Mouse (Mus musculus) left cerebral cortex, postnatal 36 days (tissue): ENCODE measurements at regions not wholly inside any gene's neighbourhood (a gene's known extent, or its start where the extent isn't known, plus 50 kb on each side); places are given as distances from the start of the nearest gene placed in this dataset.

Source experiments
- DNase-seq, 2 experiments: peaks; one replicate each; pipeline ENCODE4 v3.0.0; 2021 to 2022; ENCODE audit warnings: low spot score in 2 of 2, mixed read lengths in 1 of 2
- intact Hi-C: fragments of 180-260 bp; cut with DNase I; formaldehyde crosslinking; loops from one replicate; pipeline ENCODE4 v1.15.1; 2025

DNA sequence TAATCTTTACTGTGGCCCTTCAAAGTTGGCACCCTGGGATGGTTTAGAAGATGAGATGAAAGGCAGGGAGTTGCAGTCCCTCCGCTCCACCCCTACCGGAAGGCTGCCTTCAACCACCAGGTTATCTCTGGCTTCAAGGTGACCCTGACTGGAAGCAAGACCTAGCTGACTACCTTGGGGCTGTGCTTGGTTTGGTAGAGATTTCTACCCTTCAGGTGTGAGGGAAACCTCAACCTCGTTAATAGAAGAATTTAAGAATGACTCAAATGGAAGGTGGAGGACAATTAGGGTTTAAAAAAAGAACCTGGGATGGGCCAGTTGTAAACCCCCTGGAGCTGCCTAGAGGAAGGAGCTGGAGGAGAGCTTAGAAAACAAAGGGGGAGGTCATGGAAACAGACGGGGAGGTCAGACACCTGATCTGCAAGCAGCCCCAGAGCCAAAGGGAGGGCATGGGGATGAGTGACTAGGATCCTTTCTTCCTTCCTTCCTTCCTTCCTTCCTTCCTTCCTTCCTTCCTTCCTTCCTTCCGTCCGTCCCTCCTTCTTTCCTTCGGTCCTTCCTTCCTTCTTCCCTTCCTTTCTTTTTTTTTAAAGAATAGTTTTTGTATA, 111.1 kb downstream of the Sox2 start:
- intact Hi-C loops = no loop called here
- no peak for DNase-seq

DNA sequence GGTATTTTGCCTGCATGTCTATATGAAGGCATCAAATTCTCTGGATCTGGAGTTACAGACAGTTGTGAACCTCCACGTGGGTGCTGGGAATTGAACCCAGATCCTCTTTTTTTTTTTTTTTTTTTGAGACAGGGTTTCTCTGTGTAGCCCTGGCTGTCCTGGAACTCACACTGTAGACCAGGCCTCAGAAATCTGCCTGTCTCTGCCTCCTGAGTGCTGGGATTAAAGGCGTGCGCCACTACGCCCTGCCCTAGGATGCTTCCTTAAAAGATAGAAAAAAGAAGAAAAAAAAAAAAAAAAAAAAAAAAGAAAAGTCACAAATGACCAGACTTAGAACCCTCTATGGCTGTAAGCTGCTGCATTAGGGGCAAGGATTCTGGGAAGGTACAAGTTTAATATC, 111.6 kb downstream of the Sox2 start:
- intact Hi-C loops = no loop called here
- DNase-seq = no peak

DNA sequence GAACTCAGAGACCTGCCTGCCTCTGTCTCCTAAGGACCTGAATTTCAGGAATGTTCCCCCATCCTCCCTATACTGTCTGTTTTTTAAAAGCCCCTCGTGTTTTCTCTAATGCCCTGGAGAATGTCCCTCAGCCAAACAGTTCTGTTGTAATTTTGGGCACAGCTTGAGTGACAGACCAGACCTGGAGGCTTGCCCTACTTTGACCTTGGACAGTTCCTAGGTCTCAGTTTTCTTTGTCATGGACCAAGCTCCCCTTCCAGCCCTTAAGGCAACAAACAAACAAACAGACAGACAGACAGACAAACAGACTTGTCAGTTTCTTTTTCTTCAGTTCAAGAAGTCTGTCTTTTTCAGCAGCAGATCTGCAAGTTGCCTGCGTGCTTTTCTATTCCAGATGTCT, 114.4 kb downstream of the Sox2 start:
- DNase-seq = no peak
- intact Hi-C loops = no loop called here

DNA sequence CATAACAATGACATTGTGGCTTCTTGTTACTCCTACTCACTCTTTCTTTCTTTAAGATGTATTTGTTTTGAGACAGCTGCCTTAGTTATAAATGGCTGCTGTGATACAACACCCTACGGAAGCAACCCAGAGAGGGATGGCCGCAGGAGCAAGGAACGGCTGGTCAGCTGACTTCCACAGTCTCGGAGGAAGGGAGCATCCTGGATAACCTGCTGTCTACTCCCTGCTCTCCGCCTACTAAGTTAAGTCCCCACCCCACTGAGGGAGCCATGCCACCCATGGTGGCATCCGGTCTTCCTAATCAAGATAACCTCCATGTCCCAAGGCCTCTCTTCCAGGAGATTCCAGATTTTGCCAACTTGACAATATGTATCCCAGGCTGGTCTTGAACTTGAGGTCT, 114.9 kb downstream of the Sox2 start:
- intact Hi-C loops = no loop called here
- no peak for DNase-seq

DNA sequence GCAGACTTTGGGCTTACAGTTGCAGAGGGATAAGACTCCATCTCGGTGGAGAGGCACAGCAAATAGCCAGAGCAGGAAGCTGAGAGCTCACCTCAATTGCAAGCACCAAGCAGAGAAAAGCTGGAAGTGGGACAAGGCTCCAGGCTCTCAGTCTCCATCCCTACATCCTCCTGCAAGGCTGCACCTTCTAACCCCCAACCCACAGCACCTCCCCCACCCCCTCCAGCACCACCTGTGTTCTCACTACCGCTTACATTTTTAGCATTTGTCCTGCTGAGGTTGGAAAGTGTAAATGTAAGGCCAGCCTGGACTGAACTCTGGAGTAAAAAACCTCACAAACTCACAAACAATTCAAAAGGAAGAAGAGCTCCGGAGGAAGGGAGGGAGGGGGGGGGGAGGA, 119.6 kb downstream of the Sox2 start:
- intact Hi-C loops = no loop called here
- DNase-seq = no peak

DNA sequence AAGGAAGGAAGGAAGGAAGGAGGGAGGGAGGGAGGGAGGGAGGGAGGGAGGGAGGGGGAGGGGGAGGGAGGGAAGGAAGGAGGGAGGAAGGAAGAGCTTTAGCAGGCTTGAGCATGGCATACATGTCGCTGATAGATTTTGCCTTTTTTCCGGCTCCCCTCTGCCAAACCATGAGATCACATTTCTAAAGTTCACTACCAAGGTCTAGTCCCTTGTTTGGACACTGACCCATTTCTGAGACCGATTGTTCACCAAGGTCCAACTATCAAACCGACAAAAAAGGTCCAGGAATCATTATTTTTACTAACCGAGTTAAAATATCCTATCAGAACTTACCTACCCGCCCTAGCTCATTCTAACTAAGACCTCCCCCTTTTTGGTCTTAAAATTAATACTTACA, 120.1 kb downstream of the Sox2 start:
- intact Hi-C loops = no loop called here
- no peak for DNase-seq

DNA sequence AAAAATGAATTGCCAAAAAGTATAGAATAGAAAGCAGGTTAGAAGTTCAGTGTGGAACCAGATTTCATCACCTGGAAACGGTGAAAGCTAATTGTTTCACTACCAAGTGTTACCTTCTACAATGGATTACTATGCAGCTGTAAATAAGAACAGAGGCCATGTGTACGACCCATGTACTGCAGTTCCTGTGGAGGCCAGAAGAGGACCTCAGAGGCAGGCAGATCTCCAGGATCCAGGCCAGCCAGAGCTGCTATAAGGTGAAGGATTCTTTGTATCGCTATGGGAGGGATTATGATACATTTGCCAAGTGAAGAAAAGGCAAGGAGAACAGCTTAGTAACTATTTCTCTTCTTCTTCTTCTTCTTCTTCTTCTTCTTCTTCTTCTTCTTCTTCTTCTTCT, 121.8 kb downstream of the Sox2 start:
- intact Hi-C loops = no loop called here

DNA sequence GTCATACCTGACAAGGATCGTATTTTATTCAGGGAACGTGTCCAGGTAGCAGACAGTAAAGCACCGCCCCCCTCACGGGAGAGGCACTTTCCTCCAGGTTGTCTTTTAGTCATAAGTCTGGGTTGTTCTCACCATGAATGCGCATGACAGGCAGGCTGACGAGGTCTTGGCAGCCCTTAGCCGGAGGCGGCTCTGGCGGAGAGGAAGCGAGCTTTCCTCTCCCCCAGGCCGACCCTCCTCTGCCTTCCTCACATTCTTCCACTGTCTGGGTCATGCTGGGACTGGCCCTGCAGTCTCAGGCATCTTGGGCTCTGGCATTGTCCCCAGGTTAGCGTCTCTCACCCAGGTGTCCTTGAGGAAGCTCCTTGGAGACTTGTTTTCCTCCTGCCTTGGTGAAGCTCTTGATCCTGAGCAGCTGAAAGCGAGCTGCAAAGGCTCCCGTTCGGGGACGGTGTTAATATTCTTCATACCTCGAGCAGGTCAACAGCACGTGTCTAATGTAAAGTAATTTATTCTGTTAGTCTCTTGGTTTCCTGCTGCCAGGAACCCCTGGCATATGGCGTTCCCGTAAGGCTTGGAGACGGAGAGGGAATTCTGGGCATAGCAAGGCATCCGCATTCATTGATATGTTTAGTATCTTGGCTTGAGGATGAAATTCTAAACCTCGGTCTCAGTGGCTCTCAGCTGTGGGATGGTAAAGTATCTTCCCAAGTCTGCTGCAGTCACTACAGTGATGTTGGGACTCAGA, 123.6 kb downstream of the Sox2 start:
- DNase-seq = peak; percentile 10 to 21
- intact Hi-C loops = no loop called here

More for the DNA sequence above, 121.8 kb downstream of the Sox2 start:
- no peak for DNase-seq

DNA sequence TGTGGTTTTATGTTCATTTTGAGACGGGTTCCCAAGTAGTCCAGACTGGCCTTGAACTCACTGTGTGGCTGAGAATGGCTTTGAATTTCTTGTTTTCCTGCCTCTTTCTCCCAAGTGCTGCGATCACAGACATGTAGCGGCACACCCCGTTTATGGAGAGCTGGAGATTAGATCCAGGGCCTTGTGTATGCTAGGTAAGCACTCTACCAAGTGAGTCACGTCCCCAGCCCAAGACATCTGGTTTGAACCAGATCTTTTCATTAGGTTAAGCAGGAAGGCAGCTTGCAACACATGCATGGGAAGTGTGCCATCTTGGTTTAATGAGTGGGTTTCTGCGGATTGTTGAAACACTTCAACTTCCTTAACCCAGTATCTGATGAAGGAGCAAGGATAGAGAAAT, 131.6 kb downstream of the Sox2 start:
- intact Hi-C loops = no loop called here
- DNase-seq = no peak

DNA sequence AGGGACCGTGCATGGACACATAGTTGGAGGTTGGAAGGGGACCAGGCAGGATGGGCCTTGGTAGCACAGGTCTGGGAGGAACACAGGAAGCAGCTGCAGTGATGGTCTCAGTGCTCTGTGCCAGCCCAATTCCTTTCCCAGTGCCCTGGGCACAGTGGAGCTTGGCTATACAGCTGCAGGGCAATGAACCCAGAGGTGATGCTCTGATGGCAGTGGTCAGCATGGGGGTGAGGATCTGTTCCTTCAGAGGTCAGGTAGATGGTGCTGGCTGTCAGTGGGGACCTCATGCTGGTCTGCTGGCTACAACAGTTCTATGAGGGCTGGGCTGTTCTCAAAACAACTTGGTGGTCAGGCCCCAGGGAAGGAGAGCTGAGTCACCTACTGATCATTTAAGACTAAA, 133.2 kb downstream of the Sox2 start:
- intact Hi-C loops = no loop called here

DNA sequence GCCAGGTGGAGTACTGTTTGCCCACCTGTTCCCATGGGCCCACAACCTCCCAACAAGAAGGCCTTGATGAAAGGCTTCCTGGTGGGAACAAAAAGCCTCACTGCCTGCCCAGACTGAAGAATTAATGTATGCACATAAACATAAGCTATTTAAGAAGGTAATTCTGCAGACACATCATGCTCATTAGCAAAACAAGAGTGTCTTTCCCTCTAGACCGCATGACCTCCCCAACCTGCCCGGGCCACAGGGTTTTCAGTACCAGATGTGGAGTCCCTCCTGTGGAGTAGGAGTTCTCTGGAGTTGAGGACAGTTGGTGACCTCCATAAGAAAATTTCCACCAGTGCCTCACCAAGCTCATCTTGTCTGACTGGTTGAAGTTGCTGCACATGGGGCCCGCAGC, 137.0 kb downstream of the Sox2 start:
- no peak for DNase-seq
- intact Hi-C loops = no loop called here

More for the DNA sequence above, 133.2 kb downstream of the Sox2 start:
- no peak for DNase-seq

DNA sequence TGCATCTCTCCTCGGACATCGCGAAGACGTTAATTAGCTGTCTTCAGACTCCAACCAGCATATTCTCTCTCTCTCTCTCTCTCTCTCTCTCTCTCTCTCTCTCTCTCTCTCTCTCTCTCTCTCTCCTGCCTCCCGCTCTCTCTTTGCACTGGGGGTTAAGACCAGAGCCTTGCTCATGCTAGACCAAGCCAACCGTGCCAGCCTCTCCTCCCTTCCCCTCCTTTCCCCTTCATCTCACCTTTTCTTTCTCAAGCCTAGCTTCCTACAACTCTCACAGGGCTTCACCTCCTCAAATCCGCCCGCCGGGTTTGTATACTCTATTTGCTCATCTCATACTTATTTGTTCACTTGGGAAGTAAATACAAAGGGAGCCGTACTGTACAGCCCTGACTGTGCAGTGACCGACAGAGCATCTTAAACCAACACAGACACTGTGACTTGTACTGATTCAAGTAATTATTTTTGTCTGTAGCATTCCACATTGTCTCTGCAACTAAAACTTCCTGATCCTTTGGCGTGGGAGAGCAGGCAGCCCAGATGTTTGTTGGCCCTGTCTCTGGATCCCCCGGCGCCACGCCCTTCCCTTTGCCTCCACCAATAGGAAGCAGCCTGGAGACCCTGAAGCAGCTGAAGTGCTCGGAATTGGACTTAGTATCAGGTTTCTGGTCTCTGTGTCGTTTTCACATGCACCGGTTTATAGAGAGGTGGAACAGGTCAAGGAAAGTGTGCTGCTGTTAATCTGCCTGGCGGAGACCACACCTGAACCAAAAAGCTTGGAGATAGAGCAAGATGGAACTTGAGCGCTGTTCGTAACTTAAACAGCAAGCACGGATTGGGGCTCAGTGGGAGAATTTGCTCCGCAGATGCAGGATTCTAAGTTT, 145.1 kb downstream of the Sox2 start:
- DNase-seq = peak in 1 of 2 experiments; percentile 5
- intact Hi-C loops = no loop called here

DNA sequence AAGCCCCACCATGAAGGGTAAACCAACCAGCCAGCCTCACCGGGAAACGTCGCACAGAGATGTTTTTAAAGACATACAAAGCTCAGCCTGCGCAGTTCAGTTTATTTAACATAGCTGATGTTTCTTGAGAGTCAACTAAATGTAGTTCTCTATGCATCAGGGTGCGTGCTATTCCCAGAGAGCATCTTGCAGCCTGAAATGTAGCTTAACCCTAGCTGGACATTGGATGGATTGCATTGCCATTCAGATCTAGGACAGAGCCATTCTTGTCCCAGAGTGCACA, 145.7 kb downstream of the Sox2 start:
- intact Hi-C loops = no loop called here
- DNase-seq = no peak

DNA sequence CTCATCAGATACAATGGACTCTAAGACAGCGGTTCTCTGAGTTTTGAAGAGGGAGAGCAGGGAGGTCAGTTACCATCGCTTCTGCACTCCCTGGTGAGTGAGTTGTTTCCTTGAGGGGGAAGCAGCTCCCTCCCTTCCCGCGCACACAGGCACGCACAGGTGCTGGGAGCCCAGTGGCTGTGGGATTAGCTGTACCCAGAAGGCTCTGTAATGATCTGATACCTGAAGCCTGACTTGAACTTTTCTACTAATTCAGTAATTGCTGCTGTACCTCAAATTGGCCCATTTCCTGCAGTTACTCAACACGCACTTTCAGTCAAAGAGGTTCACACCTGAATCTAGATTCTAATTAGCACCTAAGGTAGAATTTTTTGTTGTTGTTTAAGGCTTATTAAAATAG, 158.6 kb downstream of the Sox2 start:
- intact Hi-C loops = no loop called here
- DNase-seq = no peak

DNA sequence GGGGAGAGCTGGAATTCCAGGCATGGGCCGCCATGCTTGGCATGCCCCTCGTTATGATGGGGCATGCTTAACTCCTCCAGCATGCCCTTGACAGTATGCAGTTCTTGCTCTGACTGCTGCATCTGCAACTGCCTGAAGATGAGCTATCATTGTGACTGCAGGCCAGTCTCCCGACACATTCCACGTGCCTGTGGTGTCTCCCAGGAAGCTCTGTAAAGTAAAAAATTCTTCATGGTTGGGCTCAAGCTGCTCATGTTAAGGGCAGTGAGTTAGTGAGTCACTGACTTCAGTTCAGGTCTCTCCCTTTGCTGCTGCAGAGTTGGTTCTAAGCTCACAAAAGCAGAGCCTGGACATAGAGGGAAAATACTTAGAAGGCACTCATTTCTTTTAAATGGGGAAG, 161.5 kb downstream of the Sox2 start:
- intact Hi-C loops = no loop called here

DNA sequence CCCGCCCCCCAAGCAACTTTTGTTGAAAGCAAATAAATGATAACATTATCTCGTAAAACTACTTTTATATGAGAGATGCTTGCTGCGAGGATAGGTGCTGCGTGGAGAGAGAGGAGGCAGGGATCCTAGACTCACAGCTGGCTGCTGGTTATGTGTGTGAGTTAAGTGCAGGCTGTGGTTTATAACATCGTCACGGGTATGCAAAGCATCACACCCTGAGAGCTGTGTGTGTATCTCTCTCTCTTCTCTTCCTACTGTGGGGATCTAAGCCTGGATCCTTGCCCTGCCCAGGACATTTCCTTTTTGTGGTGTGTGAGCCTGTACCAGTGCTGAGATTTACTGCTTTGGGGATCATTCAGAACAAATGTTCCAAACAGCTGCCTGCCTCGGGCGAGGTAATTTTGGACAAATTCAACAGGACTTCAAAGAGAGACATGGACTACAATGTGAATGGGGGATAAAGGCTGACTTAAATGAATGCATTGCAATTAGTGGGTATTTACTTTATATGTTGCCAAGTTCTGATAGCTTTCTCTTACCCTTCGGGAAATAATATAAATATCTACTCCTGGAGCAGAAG, 162.9 kb downstream of the Sox2 start:
- DNase-seq = no peak
- intact Hi-C loops = no loop called here

More for the DNA sequence above, 161.5 kb downstream of the Sox2 start:
- DNase-seq = no peak

DNA sequence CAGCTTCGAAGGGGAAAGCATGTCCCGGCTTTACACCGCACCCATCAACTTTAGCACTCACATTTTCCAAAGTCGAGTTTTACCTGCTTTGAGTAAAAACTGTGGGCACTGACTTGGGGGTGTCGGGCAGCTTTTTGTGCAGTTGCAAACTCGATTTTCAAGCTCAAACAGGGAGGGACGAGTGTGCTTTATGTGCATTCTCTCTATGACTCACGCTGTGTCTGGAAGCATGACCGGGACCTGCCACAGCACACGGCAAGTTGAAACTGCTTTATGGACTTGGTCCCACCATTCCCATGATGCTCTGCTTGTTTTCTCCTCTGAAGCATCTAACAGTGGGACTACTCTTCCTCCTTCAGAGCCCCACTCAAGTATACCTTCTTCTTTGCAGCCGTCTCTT, 174.8 kb downstream of the Sox2 start:
- intact Hi-C loops = no loop called here
- no peak for DNase-seq

DNA sequence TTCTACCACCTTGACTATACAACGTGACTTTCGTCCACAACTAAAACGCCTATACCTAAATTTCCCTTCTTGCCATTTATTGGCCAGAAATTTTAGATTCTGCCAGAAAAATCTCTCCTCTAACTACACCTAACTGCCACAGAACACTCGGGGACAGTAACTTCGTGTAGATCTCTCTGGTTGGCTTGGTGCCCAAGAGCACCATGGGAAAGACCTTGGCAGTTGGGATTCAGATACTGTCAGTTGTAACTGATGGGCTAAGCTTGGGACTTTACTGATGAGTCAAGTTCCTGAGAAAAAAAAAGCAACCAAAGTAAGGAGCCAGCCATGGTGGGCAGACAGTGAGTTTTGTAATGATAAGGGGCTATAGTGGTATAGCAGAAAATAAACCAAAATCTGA, 176.2 kb downstream of the Sox2 start:
- no peak for DNase-seq
- intact Hi-C loops = no loop called here

DNA sequence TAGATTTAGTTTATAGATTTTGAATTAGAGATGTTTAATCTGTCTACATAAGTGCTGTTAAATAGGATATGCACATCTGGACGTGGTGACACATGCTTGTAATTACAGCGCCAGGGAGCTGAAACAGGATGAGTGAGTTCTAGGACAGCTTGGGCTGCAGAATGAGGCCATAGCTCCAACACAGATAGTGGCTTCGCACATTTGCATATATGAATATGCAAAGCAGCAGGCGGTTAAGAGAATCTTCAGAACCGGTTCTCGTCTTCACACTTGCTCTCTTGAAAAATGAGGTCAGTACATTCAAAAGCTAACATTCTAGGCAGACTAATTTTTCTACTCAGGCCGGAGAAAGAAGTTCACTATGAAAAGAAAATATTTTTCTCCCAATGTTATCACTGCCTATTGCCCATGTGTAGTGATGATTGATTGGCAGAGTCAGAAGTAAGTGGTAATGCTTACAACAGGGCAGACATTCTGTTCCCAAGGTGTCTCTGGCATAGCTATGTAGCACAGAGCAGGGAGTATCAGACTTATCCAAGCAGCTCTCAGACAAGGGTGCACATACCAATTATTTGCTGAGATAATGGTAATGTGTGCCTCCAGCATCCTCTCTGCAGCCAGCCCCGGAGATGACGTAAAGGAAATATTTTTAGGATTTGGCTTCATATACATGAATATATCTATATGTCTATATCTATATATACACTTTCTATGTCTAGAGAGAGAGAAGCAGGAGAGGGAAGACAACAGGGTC, 178.4 kb downstream of the Sox2 start:
- intact Hi-C loops = no loop called here
- peak in 1 of 2 experiments; percentile 13 for DNase-seq

DNA sequence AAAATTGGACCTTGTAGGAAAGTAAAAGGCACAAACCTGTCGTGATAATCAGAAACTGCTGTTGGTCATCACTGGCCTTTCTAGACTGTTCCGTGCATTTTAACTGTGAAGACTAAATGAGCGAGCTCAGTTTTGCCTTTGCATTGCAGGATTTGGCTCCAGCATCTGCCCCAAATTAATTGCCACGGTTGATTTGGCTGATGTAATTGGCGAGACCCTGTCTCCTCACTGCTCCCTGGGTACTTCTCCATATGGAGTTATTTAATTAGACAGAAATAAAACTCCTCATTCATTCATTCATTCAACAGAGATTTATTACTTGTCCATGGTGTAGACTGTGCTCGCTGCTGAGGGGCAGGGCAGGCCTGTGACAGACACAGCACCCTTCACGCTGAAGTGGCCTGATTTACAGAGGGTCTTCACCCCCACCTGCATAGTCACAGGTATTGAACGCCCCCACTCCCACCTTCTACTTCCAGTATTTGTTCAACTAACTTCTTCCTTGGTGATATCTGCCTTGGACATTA, 186.6 kb downstream of the Sox2 start:
- no peak for DNase-seq
- intact Hi-C loops = no loop called here
